Mouse (Mus musculus) heart, adult 2 months (tissue): ENCODE results near the gene Plekha1.

ENCODE experiments used
- CTCF ChIP-seq: fragments of 200-600 bp; IDR thresholded peaks from 2 replicates; pipeline ENCODE4 v1.8.1; 2022; ENCODE audit warnings: antibody characterized with exemption, mild to moderate bottlenecking, moderate library complexity
- EP300 ChIP-seq: fragments of 200-500 bp; IDR thresholded peaks from 2 replicates; pipeline ENCODE4 v1.6.1; 2011; ENCODE audit warnings: low read depth, low read length, control low read depth; ENCODE audit not compliant: insufficient read depth
- POLR2A ChIP-seq: fragments of 200-500 bp; IDR thresholded peaks from 2 replicates; pipeline ENCODE4 v1.6.1; 2011; ENCODE audit warnings: mild to moderate bottlenecking, low read depth, low read length, control low read depth; ENCODE audit not compliant: insufficient read depth

GRCm38 (mm10) chr7:130866640-130867039 lies 1.1 kb downstream of the Plekha1 start:
- TF ChIP-seq CTCF, result no peak
- TF ChIP-seq EP300, result no peak
- TF ChIP-seq POLR2A, result no peak
